Mouse (Mus musculus) T-helper 2 cell (primary cell): ENCODE measurements around the gene 1700003F12Rik.

Experiments used
- in situ Hi-C: fragments of 300-600 bp; cut with MboI, MseI; formaldehyde crosslinking; loops from one replicate; pipeline ENCODE4 v1.15.1; 2025; ENCODE audit warnings: high pct_unique_total_duplicates

The 1700003F12Rik gene

DNA sequence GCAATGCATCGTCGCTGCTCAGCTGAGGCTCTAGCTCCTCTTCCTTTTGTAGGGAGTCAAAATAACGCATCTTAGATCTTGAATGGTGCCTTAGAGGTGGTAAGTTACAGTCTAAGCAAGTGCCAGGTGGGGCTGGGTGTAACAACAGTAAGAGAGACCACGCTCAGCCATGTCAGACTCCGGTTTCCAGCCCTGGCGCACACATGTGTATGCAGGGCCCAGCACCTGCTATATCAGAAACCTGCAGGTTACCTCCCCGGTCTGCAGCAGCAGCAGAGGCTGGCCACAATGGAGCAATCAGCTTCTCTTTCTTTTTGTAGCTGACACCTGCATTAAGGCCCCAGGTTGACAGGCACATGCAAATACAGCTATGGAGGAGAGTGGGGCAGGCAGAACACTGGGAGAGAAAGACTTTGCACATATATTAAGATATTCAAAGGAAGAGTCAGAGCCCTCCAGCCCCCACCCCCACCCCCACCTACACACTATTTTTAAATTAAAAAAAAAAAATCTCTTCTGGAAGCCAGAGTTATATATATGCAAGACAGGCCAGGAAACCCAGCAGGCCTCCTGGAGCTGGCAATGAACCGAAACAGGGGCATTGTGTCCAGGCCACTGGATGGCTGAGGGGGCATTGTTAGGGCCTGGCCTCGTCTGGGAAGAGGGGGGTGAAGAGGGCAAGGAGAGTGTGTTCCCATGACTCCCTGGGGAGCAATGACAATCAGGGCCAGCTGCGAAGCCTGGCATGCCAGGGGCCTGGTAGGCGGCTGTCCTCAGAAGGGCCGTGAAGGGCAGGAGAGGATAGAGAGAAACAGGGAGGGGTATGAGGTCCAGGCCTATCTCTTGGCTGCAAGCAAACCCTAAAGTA is 30.2 kb downstream of the 1700003F12Rik start:
- in situ Hi-C loops: no loop called here

DNA sequence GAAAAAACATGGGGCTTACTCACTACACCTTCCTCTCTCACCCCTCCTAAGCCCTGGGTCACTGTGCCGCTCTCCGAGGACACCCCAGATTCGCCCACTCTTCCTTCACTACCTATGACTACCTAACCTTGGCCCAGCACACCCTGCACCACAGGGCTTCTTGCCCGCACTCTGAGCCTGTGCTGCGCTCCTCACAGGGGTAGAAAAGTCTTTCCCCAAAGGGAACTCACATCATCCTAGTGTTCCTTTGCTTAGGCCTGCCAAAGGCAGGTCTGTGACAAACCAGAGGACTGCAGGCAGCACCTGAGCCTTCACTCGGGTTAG is 30.8 kb downstream of the 1700003F12Rik start:
- in situ Hi-C loops: no loop called here

DNA sequence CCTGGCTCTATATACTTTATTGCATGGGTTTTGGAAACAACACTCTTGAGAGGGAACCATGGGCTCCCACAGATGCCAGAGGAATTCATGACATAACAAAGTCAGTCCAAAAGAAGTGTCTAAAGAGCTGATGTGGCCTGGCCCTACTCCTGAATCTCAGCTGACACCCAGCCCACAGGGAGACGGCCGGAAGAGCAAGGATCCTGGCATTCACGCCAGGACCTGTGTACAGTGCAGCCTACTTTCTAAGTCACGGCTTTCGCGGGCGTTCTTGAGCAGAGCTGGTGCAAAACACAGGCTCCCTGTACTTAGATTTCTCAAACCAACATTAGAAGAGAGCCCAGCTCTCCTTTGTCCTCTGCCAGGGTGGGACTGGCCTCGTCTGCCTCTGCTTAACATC is 33.7 kb downstream of the 1700003F12Rik start:
- in situ Hi-C loops: no loop called here

DNA sequence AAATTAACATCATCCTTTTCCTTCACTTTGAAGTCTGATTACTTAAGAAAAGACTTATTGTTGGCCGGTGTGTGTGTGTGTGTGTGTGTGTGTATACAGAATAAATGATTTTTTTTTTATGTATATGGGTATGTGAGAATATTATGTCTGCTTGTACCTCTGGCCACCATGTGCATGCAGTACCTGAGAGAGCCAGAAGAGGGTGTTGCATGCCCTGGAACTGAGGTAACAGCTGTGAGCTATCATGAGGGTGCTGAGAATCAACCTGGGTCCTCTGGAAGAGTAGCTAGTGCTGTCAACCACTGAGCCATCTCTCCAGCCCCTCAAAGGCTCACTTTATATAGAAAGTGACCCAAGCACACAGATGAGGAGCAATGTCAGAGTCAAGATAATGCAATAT is 34.5 kb downstream of the 1700003F12Rik start:
- in situ Hi-C loops: no loop called here

DNA sequence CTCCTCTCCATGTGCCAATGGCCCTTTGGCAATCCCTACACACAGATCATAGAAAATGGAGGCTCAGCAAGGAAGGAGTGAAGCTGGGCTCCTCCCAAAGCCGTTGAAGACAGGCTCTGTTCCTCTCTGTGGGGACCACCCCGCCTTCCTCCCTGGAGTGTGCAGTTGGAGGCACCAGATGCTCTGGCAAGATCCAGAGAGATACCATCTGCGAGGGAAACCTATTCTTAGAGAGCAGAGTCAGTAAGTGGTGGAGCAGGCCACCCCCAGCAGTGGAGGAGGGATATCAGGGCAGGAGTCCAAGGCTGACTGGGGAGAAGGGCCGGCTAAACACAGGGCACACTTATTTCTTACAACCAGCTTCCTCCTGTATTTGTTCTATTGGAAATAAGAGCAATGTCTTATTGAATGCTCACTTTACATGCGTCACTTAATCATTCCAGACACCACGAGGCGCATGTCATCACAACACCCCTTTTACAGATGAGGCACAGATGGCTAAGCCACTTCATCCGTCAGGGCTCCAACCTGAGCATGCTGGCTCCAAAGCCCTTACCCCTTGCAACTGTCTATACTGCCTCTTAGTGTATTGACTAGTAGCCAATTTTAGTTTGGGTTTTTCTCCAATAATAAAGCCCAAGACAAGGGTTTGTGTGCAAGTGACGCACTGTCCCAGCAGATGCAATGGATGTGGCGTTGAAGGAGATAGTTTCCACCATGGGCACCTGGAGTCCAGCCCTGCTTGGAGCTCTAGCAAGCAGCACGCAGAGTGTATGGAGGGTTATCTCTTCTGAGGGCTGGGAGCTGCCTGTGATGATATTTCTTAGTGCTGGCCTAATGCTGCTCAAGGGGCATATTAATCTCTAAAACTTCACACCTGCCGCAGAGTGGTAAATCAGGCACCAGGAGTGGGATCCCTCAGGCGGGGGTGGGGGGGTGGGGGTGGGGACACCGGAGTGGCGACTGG is 37.3 kb downstream of the 1700003F12Rik start:
- in situ Hi-C loops: no loop called here

DNA sequence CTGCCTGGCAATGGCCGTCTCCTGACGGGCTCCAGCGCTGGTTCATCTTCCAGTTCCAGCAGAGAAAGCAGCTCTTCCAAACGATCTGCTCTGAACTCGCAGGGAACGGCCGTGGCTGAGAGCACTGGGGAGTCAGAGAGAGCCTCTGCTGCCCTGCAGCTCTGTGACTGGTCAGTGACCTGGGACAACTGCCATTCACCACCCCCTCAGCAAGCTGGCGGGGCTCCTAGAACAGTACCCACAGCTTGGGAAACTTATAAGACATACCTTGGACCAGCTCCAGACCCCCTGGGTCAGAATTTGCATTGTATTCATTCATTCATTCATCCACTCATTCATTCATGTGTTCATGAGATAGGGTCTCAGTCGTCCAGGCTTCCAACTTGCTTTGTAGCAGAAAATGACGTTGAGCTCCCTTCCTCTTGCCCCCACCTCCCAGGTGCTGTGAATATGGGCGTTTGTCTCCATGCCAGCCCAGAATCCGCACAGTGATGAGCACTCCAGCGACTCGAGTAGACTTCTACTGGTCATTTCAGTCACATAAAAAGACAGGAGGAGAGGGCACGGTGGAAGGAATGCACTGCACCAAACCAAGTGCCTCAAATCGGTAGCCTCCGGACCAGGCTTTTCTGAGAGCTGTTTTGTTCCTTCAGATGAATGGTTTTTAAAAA is 38.2 kb downstream of the 1700003F12Rik start:
- in situ Hi-C loops: loop anchor here (5.0 kb wide), 1 partner anchor 173 kb away; no protein-coding TSS in a partner anchor

DNA sequence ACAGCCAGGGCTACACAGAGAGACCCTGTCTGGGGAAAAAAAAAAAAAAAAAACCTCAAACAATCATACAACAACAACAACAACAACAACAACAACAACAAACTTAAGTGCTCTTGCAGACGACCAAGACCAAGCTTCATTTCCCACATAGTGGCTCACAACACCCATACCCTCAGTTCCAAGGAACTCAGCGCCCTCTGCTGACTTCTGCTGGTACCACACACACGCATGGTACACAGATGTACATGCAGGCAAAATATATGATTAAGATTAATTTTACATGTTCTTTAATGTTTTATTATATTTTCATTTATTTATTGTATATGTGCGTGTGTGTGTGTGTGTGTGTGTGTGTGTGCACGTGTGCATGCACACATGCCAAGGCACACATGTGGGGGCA is 39.5 kb downstream of the 1700003F12Rik start:
- in situ Hi-C loops: loop anchor here (5.0 kb wide), 1 partner anchor 174 kb away; no protein-coding TSS in a partner anchor

DNA sequence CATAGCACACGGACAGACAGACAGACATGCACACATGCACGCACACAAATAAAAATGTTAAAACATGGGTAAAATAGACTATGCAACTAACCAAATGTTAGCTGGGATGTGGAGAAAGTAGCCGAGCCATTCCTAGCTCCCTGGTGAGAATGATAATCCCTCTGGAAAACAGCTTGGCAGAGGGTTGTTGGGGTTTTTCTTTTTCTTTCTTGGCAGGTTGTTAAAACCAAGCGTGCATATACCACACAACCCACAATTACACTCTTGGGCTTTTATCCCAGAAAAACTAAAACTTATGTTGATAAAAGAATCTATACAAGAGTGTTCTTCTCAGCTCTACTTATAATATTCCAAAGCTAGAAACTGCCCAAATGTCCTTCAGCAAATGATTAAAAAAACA is 42.2 kb downstream of the 1700003F12Rik start:
- in situ Hi-C loops: loop anchor here (5.0 kb wide), 1 partner anchor 177 kb away; no protein-coding TSS in a partner anchor

DNA sequence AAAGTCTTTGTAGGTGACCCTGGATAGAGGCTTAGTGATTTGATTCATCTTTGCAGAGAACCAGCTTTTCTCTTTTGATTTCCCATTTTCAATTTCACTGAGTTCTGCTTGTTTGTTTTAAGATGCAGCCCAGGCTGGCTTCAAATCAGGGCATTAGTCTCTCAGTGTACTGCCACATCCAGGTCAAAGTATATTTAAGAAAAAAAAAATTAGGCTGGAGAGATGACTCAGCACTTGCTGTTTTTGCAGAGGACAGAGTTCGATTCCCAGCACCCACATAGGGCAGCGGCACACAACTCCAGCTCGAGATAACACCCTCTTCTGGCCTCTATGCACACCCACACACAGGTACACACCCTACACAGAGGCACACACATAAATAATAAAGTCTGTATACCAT is 44.4 kb downstream of the 1700003F12Rik start:
- in situ Hi-C loops: no loop called here

DNA sequence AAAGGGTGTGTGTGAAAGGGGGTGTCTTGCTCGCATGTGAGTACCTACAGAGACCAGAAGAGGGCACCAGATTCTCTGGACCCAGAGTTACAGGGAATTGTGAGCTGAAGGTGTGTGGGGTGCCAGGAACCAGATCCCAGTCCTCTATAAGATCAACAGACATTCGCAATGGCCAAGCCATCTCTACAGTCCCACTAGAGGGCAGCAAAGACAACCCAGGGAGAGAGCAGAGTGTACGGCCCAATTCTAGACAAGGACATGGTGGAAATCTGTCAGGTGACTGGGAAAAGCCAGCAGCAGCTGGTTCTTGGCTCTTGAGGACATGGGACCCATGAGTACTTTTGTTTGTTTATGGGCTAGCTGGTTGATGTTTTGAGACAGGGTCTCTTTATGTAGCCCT is 46.1 kb downstream of the 1700003F12Rik start:
- in situ Hi-C loops: no loop called here

DNA sequence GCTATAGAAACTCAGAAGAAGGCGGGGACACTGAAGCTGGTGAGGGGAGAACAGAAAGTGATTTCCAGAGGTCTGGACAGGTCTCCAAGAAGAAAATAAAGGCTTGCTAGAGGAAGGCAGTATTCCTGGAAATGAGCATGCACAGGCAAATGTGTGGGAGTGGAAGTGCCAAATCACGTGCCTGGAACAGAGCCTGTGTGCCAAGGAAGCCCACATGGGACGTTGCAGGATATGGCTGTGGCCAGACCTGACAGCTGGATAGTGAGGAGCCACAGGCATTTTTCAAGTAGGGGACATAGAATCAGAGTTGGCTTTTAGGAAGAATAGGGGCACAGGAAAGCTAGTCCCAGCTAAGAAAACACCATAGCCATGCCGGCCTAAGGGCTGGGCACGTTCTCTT is 48.9 kb downstream of the 1700003F12Rik start:
- in situ Hi-C loops: no loop called here

DNA sequence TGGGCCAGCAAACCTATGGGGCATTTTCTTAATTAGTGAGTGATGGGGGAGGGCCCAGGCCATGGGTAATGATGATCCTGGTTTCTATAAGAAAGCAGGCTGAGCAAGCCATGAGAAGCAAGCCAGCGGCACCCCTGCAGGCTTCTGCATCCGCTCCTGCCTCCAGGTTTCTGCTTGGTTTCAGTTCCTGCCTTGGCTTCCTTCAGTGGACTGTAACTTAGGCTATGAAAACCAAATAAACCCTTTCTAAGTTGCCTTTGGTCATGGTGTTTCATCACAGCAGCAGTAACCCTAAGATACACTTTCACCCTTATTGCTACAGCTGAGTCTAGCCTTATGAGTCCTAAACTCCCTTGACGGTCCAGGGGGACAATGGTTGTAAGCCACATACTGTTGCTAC is 50.5 kb downstream of the 1700003F12Rik start:
- in situ Hi-C loops: no loop called here
